Mouse (Mus musculus) C2C12 (cell line): ENCODE measurements around the gene Gm11077. TPM values are rescaled to one million over a fixed set of nuclear protein-coding genes. Genes with fewer than 3 reads are reported as not detected.
A peak's percentile ranks its signal among the peaks of the same experiment; 100 is the strongest.

ENCODE experiments used
- H3K27me3 ChIP-seq: one replicate; pipeline ENCODE4 v1.6.1; 2011; ENCODE audit not compliant: control insufficient read depth, insufficient read depth, insufficient read length
- H3K36me3 ChIP-seq: one replicate; pipeline ENCODE4 v1.6.1; 2011; ENCODE audit not compliant: control insufficient read depth, insufficient read depth
- H3K4me3 ChIP-seq: one replicate; pipeline ENCODE4 v1.5.1; 2011; ENCODE audit warnings: mild to moderate bottlenecking, control low read depth; ENCODE audit not compliant: poor library complexity, insufficient read depth, severe bottlenecking
- H3K79me2 ChIP-seq: one replicate; pipeline ENCODE4 v1.6.1; 2011; ENCODE audit not compliant: control insufficient read depth, insufficient read depth
- H3K79me3 ChIP-seq: one replicate; pipeline ENCODE4 v1.6.1; 2011; ENCODE audit warnings: low read depth, control low read depth
- H3ac ChIP-seq: one replicate; pipeline ENCODE3; 2011; ENCODE audit warnings: low read depth; ENCODE audit not compliant: control insufficient read depth, insufficient read length
- CEBPB ChIP-seq: IDR thresholded peaks from one replicate; pipeline ENCODE4 v1.6.1; 2011; ENCODE audit warnings: low read depth, mild to moderate bottlenecking, control low read depth, moderate library complexity
- CTCF ChIP-seq: IDR thresholded peaks from one replicate; pipeline ENCODE4 v1.5.1; 2011; ENCODE audit not compliant: control insufficient read depth, insufficient read depth, insufficient read length
- FOSL1 ChIP-seq: IDR thresholded peaks from one replicate; pipeline ENCODE4 v1.8.0; 2011; ENCODE audit warnings: mild to moderate bottlenecking, low read length; ENCODE audit not compliant: poor library complexity, insufficient read depth, severe bottlenecking
- MAX ChIP-seq: IDR thresholded peaks from one replicate; pipeline ENCODE4 v1.6.1; 2011; ENCODE audit warnings: mild to moderate bottlenecking, control low read depth
- MYOD1 ChIP-seq: IDR thresholded peaks from one replicate; pipeline ENCODE4 v1.6.1; 2011; ENCODE audit warnings: low read depth; ENCODE audit not compliant: control insufficient read depth, insufficient read length
- MYOG ChIP-seq: IDR thresholded peaks from one replicate; pipeline ENCODE4 v1.6.1; 2011; ENCODE audit not compliant: control insufficient read depth, insufficient read length; ENCODE audit errors: extremely low read depth
- USF1 ChIP-seq: IDR thresholded peaks from one replicate; pipeline ENCODE4 v1.6.1; 2011; ENCODE audit warnings: low read depth, mild to moderate bottlenecking, control low read depth, moderate library complexity
- polyA plus RNA-seq: library from polyadenylated mRNA; unstranded; fragments of >200 nt; fragmentation: generic; extraction: Trizol; gene quantifications from one replicate; pipeline ENCODE4 v1.2.1, GENCODE M21; 2012; ENCODE audit warnings: missing spikeins

Gm11077 gene
- polyA plus RNA-seq, 1 experiment, result not detected

GRCm38 (mm10) chr6:140708059-140708458, 21.0 kb upstream of the Gm11077 start:
- H3K79me2 ChIP-seq, result no peaks in the 10 kb centered on the region
- no peaks in the 10 kb centered on the region for H3K36me3 ChIP-seq
- H3ac ChIP-seq, result no peak overlapping the region
- no peaks in the 10 kb centered on the region for H3K79me3 ChIP-seq
- TF ChIP-seq FOSL1 (no peak), MYOD1 (no peak), USF1 (no peak)
- no peak overlapping the region for H3K4me3 ChIP-seq
- no peaks in the 10 kb centered on the region for H3K27me3 ChIP-seq

GRCm38 (mm10) chr6:140709415-140710107, 19.5 kb upstream of the Gm11077 start:
- H3K79me2 ChIP-seq, result no peaks in the 10 kb centered on the region
- peak; percentile 1 for TF ChIP-seq CTCF
- TF ChIP-seq MYOD1, result no peak

GRCm38 (mm10) chr6:140712754-140713153, 16.3 kb upstream of the Gm11077 start:
- Histone ChIP-seq H3ac (no peak overlapping the region), H3K79me3 (no peaks in the 10 kb centered on the region), H3K36me3 (no peaks in the 10 kb centered on the region), H3K79me2 (no peaks in the 10 kb centered on the region), H3K4me3 (no peak overlapping the region), H3K27me3 (no peaks in the 10 kb centered on the region)
- peak; percentile 65 for TF ChIP-seq CTCF
- no peak for TF ChIP-seq FOSL1

More at GRCm38 (mm10) chr6:140709415-140710107, 19.5 kb upstream of the Gm11077 start:
- H3K36me3 ChIP-seq, result no peaks in the 10 kb centered on the region
- no peaks in the 10 kb centered on the region for H3K79me3 ChIP-seq
- no peaks in the 10 kb centered on the region for H3K27me3 ChIP-seq
- H3ac ChIP-seq, result no peak overlapping the region
- H3K4me3 ChIP-seq, result no peak overlapping the region

- TF ChIP-seq CTCF (peak; percentile 79), CEBPB (no peak)
- H3K79me2 ChIP-seq, result no peaks in the 10 kb centered on the region
- H3K27me3 ChIP-seq, result no peaks in the 10 kb centered on the region
- H3ac ChIP-seq, result no peak overlapping the region
- no peaks in the 10 kb centered on the region for H3K36me3 ChIP-seq
- no peak overlapping the region for H3K4me3 ChIP-seq
- no peaks in the 10 kb centered on the region for H3K79me3 ChIP-seq
Observed at GRCm38 (mm10) chr6:140714905-140715365, 14.1 kb upstream of the Gm11077 start.

GRCm38 (mm10) chr6:140722058-140722457, 7.0 kb upstream of the Gm11077 start:
- Histone ChIP-seq H3K36me3 (no peaks in the 10 kb centered on the region), H3K4me3 (no peak overlapping the region), H3K27me3 (no peaks in the 10 kb centered on the region), H3ac (no peak overlapping the region), H3K79me2 (no peaks in the 10 kb centered on the region), H3K79me3 (no peaks in the 10 kb centered on the region)
- TF ChIP-seq MAX (no peak), MYOG (no peak), CTCF (no peak)

GRCm38 (mm10) chr6:140730669-140731401, 1.8 kb downstream of the Gm11077 start:
- H3K79me3 ChIP-seq, result no peaks in the 10 kb centered on the region
- TF ChIP-seq USF1 (no peak), MYOD1 (no peak), FOSL1 (no peak), MAX (no peak), MYOG (no peak), CEBPB (no peak), CTCF (no peak)
- no peak overlapping the region for H3K4me3 ChIP-seq
- no peaks in the 10 kb centered on the region for H3K79me2 ChIP-seq
- H3K36me3 ChIP-seq, result no peaks in the 10 kb centered on the region
- H3K27me3 ChIP-seq, result no peaks in the 10 kb centered on the region
- no peak overlapping the region for H3ac ChIP-seq
